Mouse (Mus musculus) ES-E14 (cell line): ENCODE data around the gene Ren1. TPM values are rescaled to one million over a fixed set of nuclear protein-coding genes. Genes with fewer than 3 reads are reported as not detected.

Source experiments
- DNase-seq: peaks from one replicate; pipeline ENCODE4 v3.0.0-alpha.2; 2013; ENCODE audit warnings: low read depth, low spot score
- H3K27ac ChIP-seq: 2 replicates; pipeline ENCODE4 v1.5.1; 2012; ENCODE audit warnings: low read depth, mild to moderate bottlenecking, low read length, moderate library complexity, mixed read lengths; ENCODE audit not compliant: poor library complexity, insufficient read depth, severe bottlenecking
- H3K36me3 ChIP-seq: 2 replicates; pipeline ENCODE4 v1.6.1; 2012; ENCODE audit warnings: mild to moderate bottlenecking, low read length, moderate library complexity, mixed read lengths; ENCODE audit not compliant: control insufficient read depth, poor library complexity, insufficient read depth, severe bottlenecking
- H3K4me1 ChIP-seq, 2 experiments: fragments of 150-350 bp in 1 of 2; sonication (generic) in 1 of 2; 2 replicates each; pipeline ENCODE4 v1.6.1; 2012; ENCODE audit warnings: low read length in 2 of 2, mild to moderate bottlenecking in 1 of 2, mixed read lengths in 1 of 2; ENCODE audit not compliant: control insufficient read depth in 2 of 2, insufficient read depth in 2 of 2, poor library complexity in 1 of 2
- H3K4me3 ChIP-seq, 2 experiments: fragments of 150-350 bp in 1 of 2; sonication (generic) in 1 of 2; 2 replicates each; pipeline ENCODE4 v1.5.1; 2012; ENCODE audit warnings: low read length in 2 of 2, low read depth in 1 of 2, mild to moderate bottlenecking in 1 of 2, mixed read lengths in 1 of 2; ENCODE audit not compliant: insufficient read depth in 1 of 2, poor library complexity in 1 of 2, severe bottlenecking in 1 of 2
- H3K9ac ChIP-seq: 2 replicates; pipeline ENCODE4 v1.6.1; 2012; ENCODE audit warnings: low read depth, mild to moderate bottlenecking, low read length, mixed read lengths; ENCODE audit not compliant: poor library complexity, insufficient read depth, severe bottlenecking
- H3K9me3 ChIP-seq: fragments of 150-350 bp; sonication (generic); 2 replicates; pipeline ENCODE4 v1.6.1; 2012; ENCODE audit warnings: low read depth, mild to moderate bottlenecking, low read length; ENCODE audit not compliant: control insufficient read depth, insufficient read depth
- CHD2 ChIP-seq: IDR thresholded peaks from 2 replicates; pipeline ENCODE4 v1.6.1; 2014; ENCODE audit warnings: mild to moderate bottlenecking, low read depth, low read length, inconsistent platforms
- HCFC1 ChIP-seq: IDR thresholded peaks from 2 replicates; pipeline ENCODE4 v1.6.1; 2012; ENCODE audit warnings: low read length, inconsistent platforms, borderline replicate concordance; ENCODE audit not compliant: insufficient read depth
- MAFK ChIP-seq: IDR thresholded peaks from 2 replicates; pipeline ENCODE4 v1.6.1; 2014; ENCODE audit warnings: mild to moderate bottlenecking, low read depth, low read length, inconsistent platforms; ENCODE audit not compliant: insufficient read depth
- ZC3H11A ChIP-seq: IDR thresholded peaks from 2 replicates; pipeline ENCODE4 v1.6.1; 2012; ENCODE audit warnings: low read depth, mild to moderate bottlenecking, inconsistent platforms, low read length, borderline replicate concordance
- ZNF384 ChIP-seq: IDR thresholded peaks from 2 replicates; pipeline ENCODE4 v1.6.1; 2012; ENCODE audit warnings: low read depth, low read length, inconsistent platforms
- in situ Hi-C, 2 experiments: fragments of 600-800 bp; cut with MboI; formaldehyde crosslinking; loops; one replicate each; pipeline ENCODE4 v1.15.1; 2025; ENCODE audit warnings: low sequenced_read_pairs in 2 of 2, inconsistent platforms in 1 of 2; ENCODE audit not compliant: unreplicated experiment in 2 of 2
- total RNA-seq: library from RNA; depleted of rRNA; stranded (reverse); fragments of 300-350 nt; gene quantifications from 2 replicates; pipeline ENCODE4 v1.2.3, GENCODE M21; 2012

Gene Ren1
- total RNA-seq, 1 experiment: 0.67 TPM

DNA sequence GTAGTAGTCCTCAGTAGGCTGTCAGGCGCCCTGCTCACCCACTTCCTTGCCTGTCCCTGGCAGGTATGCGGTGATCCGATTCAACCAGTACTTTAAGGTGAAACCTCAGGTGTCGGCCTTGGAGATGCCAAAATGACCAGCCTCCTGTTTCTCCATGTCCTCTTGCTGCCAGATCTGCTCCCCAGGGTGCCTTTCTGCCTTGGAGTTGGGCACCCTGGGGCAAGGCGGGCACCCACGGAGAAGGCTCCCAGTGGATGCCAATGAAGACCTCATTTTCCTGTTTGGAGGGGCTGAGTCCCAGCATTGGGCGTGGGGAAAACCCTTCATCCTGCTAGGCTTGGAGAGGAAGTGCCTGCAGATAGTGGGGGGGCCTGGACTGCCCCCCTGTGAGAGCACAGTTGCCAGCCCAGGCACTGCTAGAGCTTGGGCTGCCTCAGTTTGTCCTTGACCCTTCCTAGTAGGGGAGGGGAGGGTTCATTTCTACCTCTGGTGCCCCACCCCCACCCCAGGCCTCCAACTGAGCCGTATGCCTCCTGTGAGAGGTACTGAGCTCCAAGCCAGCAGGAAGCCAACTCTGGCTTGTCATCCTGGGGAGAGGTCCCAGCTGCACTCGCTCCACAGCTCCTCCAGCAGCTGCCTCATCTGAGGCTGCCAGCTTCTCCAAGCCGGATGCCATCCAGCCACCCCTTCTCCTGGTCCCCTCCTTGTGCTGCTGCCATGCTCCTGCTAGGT, 29.1 kb downstream of the Ren1 start:
- no peak for DNase-seq
- H3K9ac ChIP-seq: no peak overlapping the region
- in situ Hi-C loops: loop anchor here in 1 of 2 experiments (25.0 kb wide), 1 partner anchor 233 kb away; the partner anchor contains the start of gene Snrpe
- H3K27ac ChIP-seq: no peak overlapping the region
- H3K4me1 ChIP-seq: peaks cover 0 to 15% of the 10 kb centered on the region in 2 experiments; a peak in 2 of 4 replicates
- peaks cover 14% of the 10 kb centered on the region for H3K36me3 ChIP-seq
- H3K4me3 ChIP-seq: no peak overlapping the region
- no peaks in the 10 kb centered on the region for H3K9me3 ChIP-seq
- TF ChIP-seq ZNF384 (no peak), ZC3H11A (no peak), CHD2 (no peak), MAFK (no peak), HCFC1 (no peak)

GRCm38 (mm10) chr1:133379986-133380320, 29.6 kb downstream of the Ren1 start:
- DNase-seq: no peak
- no peak overlapping the region for H3K27ac ChIP-seq
- H3K4me3 ChIP-seq: no peak overlapping the region
- in situ Hi-C loops: loop anchor here (5.0 to 25.0 kb wide), 2 partner anchors 227 to 232 kb away; partner anchors contain the start of gene Snrpe (in 1 of the 2)
- H3K9ac ChIP-seq: no peak overlapping the region
- H3K4me1 ChIP-seq: peaks cover 0 to 15% of the 10 kb centered on the region in 2 experiments; a peak in 2 of 4 replicates
- TF ChIP-seq HCFC1 (no peak), ZNF384 (no peak), ZC3H11A (no peak), MAFK (no peak), CHD2 (no peak)
- H3K9me3 ChIP-seq: no peaks in the 10 kb centered on the region
- H3K36me3 ChIP-seq: peaks cover 16% of the 10 kb centered on the region

DNA sequence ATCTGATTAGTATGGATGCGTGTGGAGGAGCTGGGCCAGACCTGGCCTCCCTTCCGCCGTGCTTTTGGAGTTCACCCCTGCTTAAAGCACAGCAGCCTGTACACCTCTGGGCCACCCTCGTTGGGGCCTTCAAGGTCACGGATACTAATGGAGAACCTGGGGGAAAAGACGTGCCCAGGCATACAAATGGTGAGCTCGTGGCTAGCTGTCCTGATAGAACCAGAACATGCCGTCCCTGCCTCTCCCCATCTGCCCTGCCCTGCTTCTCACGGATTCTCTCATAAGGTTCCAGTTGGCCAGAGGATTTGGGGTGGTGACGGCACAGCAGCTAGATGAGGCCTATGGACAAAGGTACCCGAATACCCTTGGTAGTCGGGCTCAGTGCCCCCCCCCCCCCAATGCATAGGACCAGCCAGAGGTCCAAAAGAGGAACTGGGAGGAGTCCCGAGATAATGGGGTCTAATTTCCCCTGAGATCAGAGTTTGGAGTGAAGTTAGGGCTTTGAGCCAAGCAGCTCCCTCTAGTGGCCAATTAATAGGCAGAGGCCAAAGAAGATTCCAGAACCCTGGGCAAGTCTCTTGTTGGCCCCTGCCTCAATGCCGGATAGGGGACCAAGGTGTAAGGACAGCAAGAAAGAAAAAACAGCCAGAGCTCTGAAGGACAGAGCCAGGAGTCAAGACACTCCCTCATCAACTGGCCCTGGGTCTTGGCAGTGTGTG, 30.2 kb downstream of the Ren1 start:
- peak; percentile 36 for DNase-seq
- no peak overlapping the region for H3K27ac ChIP-seq
- no peak overlapping the region for H3K9ac ChIP-seq
- TF ChIP-seq ZC3H11A (no peak), MAFK (no peak), ZNF384 (peak; percentile 73)
- H3K9me3 ChIP-seq: no peaks in the 10 kb centered on the region
- in situ Hi-C loops: loop anchor here (5.0 to 25.0 kb wide), 2 partner anchors 227 to 232 kb away; partner anchors contain the start of gene Snrpe (in 1 of the 2)
- H3K4me3 ChIP-seq: no peak overlapping the region
- H3K36me3 ChIP-seq: peaks cover 16% of the 10 kb centered on the region
- peaks cover 0 to 15% of the 10 kb centered on the region in 2 experiments; a peak in 2 of 4 replicates for H3K4me1 ChIP-seq

DNA sequence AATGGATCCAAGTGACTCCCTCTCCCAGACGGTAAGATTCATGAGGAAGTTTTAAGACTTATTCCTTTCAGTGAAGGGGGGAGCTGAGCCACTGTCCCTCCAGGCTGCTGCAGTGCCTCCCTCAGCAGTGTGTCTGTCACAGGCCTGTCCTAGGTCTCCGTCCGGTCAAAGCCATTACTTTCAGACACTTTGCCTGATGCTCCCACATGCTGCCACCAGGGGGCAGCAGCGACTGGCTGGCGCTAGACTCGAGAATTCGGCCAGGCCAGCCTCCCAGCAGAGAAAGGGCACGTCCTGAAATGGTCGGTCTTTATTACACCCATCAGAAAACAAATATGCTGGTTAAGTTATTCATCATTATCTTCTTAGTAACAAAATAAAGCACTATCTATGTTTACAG, 31.7 kb downstream of the Ren1 start:
- peak; percentile 54 for DNase-seq
- no peaks in the 10 kb centered on the region for H3K9me3 ChIP-seq
- in situ Hi-C loops: loop anchor here (5.0 to 25.0 kb wide), 2 partner anchors 225 to 230 kb away; partner anchors contain the start of gene Snrpe (in 1 of the 2)
- H3K4me3 ChIP-seq: no peak overlapping the region
- H3K9ac ChIP-seq: no peak overlapping the region
- H3K27ac ChIP-seq: no peak overlapping the region
- H3K4me1 ChIP-seq: peaks cover 0 to 24% of the 10 kb centered on the region in 2 experiments; a peak in 2 of 4 replicates
- peaks cover 16% of the 10 kb centered on the region for H3K36me3 ChIP-seq
- TF ChIP-seq ZNF384 (no peak), HCFC1 (no peak), MAFK (no peak), CHD2 (no peak), ZC3H11A (no peak)
